Mouse (Mus musculus): ENCODE results near the gene Grb10.
A peak's percentile ranks its signal among the peaks of the same experiment; 100 is the strongest.

The Grb10 gene

GRCm38 (mm10) chr11:11968830-11969229 lies 69.7 kb downstream of the Grb10 start:
- peak; percentile 57 for DNase-seq (ENCODE audit: low spot score)

- DNase-seq (ENCODE audit: low spot score) = no peak
These were observed 71.0 kb downstream of the Grb10 start for GRCm38 (mm10) chr11:11967519-11967918.

GRCm38 (mm10) chr11:11966220-11966619 lies 72.3 kb downstream of the Grb10 start:
- DNase-seq (ENCODE audit: low spot score) = no peak

- DNase-seq (ENCODE audit: low spot score) = peak; percentile 52
These were observed 72.9 kb downstream of the Grb10 start for GRCm38 (mm10) chr11:11965501-11966125.

- DNase-seq (ENCODE audit: low spot score) = no peak
These were observed 73.8 kb downstream of the Grb10 start for GRCm38 (mm10) chr11:11964729-11965128.

- DNase-seq (ENCODE audit: low spot score) = no peak
These were observed 74.9 kb downstream of the Grb10 start for GRCm38 (mm10) chr11:11963587-11963986.

- DNase-seq (ENCODE audit: low spot score) = no peak
These were observed 75.4 kb downstream of the Grb10 start for GRCm38 (mm10) chr11:11963065-11963464.

GRCm38 (mm10) chr11:11962629-11962954 lies 75.9 kb downstream of the Grb10 start:
- no peak for DNase-seq (ENCODE audit: low spot score)

- no peak for DNase-seq (ENCODE audit: low spot score)
These were observed 76.4 kb downstream of the Grb10 start for GRCm38 (mm10) chr11:11961917-11962628.

GRCm38 (mm10) chr11:11960858-11961257 lies 77.6 kb downstream of the Grb10 start:
- no peak for DNase-seq (ENCODE audit: low spot score)

- no peak for DNase-seq (ENCODE audit: low spot score)
These were observed 78.3 kb downstream of the Grb10 start for GRCm38 (mm10) chr11:11960227-11960626.

- no peak for DNase-seq (ENCODE audit: low spot score)
These were observed 80.0 kb downstream of the Grb10 start for GRCm38 (mm10) chr11:11958479-11958878.

GRCm38 (mm10) chr11:11958061-11958361 lies 80.5 kb downstream of the Grb10 start:
- DNase-seq (ENCODE audit: low spot score) = no peak

- DNase-seq (ENCODE audit: low spot score) = no peak
These were observed 81.0 kb downstream of the Grb10 start for GRCm38 (mm10) chr11:11957211-11958060.

GRCm38 (mm10) chr11:11955783-11956182 lies 82.7 kb downstream of the Grb10 start:
- no peak for DNase-seq (ENCODE audit: low spot score)

- DNase-seq (ENCODE audit: low spot score) = no peak
These were observed 83.9 kb downstream of the Grb10 start for GRCm38 (mm10) chr11:11954606-11955005.

- no peak for DNase-seq (ENCODE audit: low spot score)
These were observed 84.4 kb downstream of the Grb10 start for GRCm38 (mm10) chr11:11954115-11954438.

- no peak for DNase-seq (ENCODE audit: low spot score)
These were observed 84.9 kb downstream of the Grb10 start for GRCm38 (mm10) chr11:11953364-11954114.

- no peak for DNase-seq (ENCODE audit: low spot score)
These were observed 85.9 kb downstream of the Grb10 start for GRCm38 (mm10) chr11:11952569-11952968.

- DNase-seq (ENCODE audit: low spot score) = no peak
These were observed 89.5 kb downstream of the Grb10 start for GRCm38 (mm10) chr11:11948988-11949365.

GRCm38 (mm10) chr11:11948321-11948987 lies 90.0 kb downstream of the Grb10 start:
- no peak for DNase-seq (ENCODE audit: low spot score)

- no peak for DNase-seq (ENCODE audit: low spot score)
These were observed 90.6 kb downstream of the Grb10 start for GRCm38 (mm10) chr11:11947857-11948256.
